Mouse (Mus musculus) E14TG2a.4 (cell line): ENCODE data around the gene Lgmn.

Source experiments
- H3K27me3 ChIP-seq: 2 replicates; pipeline ENCODE4 v1.6.1; 2014; ENCODE audit warnings: low read length, control low read depth; ENCODE audit not compliant: insufficient read depth
- H3K36me3 ChIP-seq: 2 replicates; pipeline ENCODE4 v1.6.1; 2014; ENCODE audit warnings: low read length, control low read depth; ENCODE audit not compliant: insufficient read depth
- H3K4me1 ChIP-seq: replicated peaks from 2 replicates; pipeline ENCODE4 v1.6.1; 2014; ENCODE audit warnings: low read depth, low read length, control low read depth
- H3K4me3 ChIP-seq: replicated peaks from 2 replicates; pipeline ENCODE4 v1.5.1; 2014; ENCODE audit warnings: mild to moderate bottlenecking, low read length
- H3K9me3 ChIP-seq: 2 replicates; pipeline ENCODE4 v1.6.1; 2014; ENCODE audit warnings: low read length, control low read depth
- CTCF ChIP-seq: conservative IDR thresholded peaks from 2 replicates; pipeline ENCODE4 v1.5.1; 2014; ENCODE audit warnings: low read length
- NANOG ChIP-seq: IDR thresholded peaks from 2 replicates; pipeline ENCODE4 v1.6.1; 2014; ENCODE audit warnings: borderline replicate concordance, low read length, mixed read lengths
- POU5F1 ChIP-seq: IDR thresholded peaks from 2 replicates; pipeline ENCODE4 v1.6.1; 2014; ENCODE audit warnings: low read length, borderline replicate concordance

Gene Lgmn

GRCm38 (mm10) chr12:102426285-102426684 lies 13.3 kb downstream of the Lgmn start:
- H3K4me3 ChIP-seq: no peak overlapping the region
- H3K36me3 ChIP-seq: no peaks in the 10 kb centered on the region; the same call in 1 of the 2 replicates
- peaks cover 26% of the 10 kb centered on the region for H3K4me1 ChIP-seq
- H3K9me3 ChIP-seq: no peaks in the 10 kb centered on the region
- H3K27me3 ChIP-seq: no peaks in the 10 kb centered on the region
- TF ChIP-seq NANOG: no peak
- TF ChIP-seq CTCF: no peak
- TF ChIP-seq POU5F1: no peak

- no peaks in the 10 kb centered on the region for H3K27me3 ChIP-seq
- peaks cover 31% of the 10 kb centered on the region for H3K4me1 ChIP-seq
- no peaks in the 10 kb centered on the region for H3K9me3 ChIP-seq
- H3K4me3 ChIP-seq: no peak overlapping the region
- TF ChIP-seq CTCF: no peak
- TF ChIP-seq POU5F1: no peak
- no peak for TF ChIP-seq NANOG
- no peaks in the 10 kb centered on the region; the same call in 1 of the 2 replicates for H3K36me3 ChIP-seq
These were observed 14.5 kb downstream of the Lgmn start for GRCm38 (mm10) chr12:102425048-102425578.

DNA sequence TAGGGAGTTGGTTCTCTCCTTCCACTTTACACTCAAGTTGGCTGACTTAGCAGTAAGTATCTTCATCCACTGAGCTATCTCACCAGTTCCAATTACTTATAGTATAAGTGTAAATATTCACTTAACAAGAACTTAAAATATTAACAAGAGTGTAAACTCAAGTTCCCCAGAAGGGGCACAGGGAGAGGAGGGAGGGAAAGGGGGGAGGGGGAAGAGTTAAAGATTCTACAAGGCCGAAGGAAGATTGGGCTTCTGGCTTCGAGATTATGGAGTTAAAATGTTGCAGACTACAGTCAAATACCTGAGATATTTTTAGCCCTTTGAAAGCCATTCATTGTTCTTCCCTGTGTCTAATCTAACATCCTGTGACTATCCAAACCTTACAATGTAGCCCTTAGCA lies 15.2 kb downstream of the Lgmn start:
- Histone ChIP-seq H3K9me3 (no peaks in the 10 kb centered on the region), H3K36me3 (no peaks in the 10 kb centered on the region; the same call in 1 of the 2 replicates), H3K4me3 (no peak overlapping the region), H3K27me3 (no peaks in the 10 kb centered on the region), H3K4me1 (peaks cover 37% of the 10 kb centered on the region)
- TF ChIP-seq POU5F1 (no peak), CTCF (no peak), NANOG (no peak)

GRCm38 (mm10) chr12:102423625-102424024 lies 16.0 kb downstream of the Lgmn start:
- Histone ChIP-seq H3K27me3 (no peaks in the 10 kb centered on the region), H3K4me1 (peaks cover 44% of the 10 kb centered on the region), H3K9me3 (no peaks in the 10 kb centered on the region)

DNA sequence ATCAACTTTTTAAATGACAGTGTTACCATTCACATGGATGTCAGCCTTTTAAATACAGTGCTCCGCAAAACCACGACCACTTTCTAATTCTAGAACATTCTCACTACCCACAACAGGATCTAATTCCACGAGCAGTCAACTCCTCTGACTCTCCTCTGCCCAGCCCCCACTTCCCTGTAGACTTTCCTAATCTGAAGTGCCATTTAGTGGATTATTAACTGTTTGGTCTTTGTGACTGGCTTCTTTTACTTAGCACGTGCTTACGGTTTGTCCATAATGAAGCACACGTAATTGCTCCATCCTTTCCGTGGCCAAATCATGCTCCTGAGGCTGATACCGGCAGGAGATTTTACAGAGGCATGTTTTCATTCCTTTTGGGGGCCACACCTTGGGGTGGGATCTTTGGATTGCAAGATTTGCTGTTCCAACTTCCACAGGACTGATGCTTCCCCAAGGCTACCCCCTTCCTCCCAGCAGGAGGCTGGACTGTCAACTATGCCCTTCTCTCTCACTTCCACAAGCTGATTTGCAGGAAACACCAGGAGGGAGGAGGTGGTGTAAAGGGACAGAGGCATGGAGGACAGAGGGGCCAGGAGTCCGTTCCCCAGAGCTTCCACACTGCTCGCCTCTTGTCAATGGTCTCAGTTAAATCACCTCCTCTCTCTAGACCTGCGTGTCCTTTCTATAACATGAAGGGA lies 16.8 kb downstream of the Lgmn start:
- no peak for TF ChIP-seq CTCF
- Histone ChIP-seq H3K4me3 (no peak overlapping the region), H3K9me3 (no peaks in the 10 kb centered on the region), H3K36me3 (no peaks in the 10 kb centered on the region; the same call in 1 of the 2 replicates), H3K27me3 (no peaks in the 10 kb centered on the region), H3K4me1 (peaks cover 49% of the 10 kb centered on the region)

More at GRCm38 (mm10) chr12:102423625-102424024, 16.0 kb downstream of the Lgmn start:
- no peak overlapping the region for H3K4me3 ChIP-seq
- no peaks in the 10 kb centered on the region; the same call in 1 of the 2 replicates for H3K36me3 ChIP-seq
- TF ChIP-seq NANOG (no peak), POU5F1 (no peak), CTCF (no peak)

DNA sequence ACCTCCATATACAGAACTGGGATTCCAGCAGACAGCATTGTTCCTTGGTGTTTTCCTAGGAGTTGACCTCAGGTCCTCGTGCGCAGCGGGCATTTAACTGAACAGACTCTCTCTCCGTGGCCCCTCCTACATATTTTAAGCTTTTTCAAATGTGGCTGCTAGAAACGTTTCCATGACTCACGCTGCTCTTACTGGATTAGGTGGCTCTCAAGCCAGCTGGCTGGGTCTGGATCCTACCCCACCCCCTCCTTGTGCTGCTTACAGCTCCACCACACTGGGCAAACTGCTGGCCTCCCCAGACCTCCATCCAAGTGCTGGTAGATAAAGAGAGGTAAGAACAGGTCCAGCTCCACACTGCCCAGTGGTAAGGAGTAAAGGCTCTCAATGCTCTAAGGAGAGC lies 17.5 kb downstream of the Lgmn start:
- TF ChIP-seq CTCF (no peak), NANOG (no peak), POU5F1 (no peak)
- Histone ChIP-seq H3K27me3 (no peaks in the 10 kb centered on the region), H3K4me3 (no peak overlapping the region), H3K4me1 (peaks cover 56% of the 10 kb centered on the region), H3K9me3 (no peaks in the 10 kb centered on the region), H3K36me3 (no peaks in the 10 kb centered on the region; the same call in 1 of the 2 replicates)

DNA sequence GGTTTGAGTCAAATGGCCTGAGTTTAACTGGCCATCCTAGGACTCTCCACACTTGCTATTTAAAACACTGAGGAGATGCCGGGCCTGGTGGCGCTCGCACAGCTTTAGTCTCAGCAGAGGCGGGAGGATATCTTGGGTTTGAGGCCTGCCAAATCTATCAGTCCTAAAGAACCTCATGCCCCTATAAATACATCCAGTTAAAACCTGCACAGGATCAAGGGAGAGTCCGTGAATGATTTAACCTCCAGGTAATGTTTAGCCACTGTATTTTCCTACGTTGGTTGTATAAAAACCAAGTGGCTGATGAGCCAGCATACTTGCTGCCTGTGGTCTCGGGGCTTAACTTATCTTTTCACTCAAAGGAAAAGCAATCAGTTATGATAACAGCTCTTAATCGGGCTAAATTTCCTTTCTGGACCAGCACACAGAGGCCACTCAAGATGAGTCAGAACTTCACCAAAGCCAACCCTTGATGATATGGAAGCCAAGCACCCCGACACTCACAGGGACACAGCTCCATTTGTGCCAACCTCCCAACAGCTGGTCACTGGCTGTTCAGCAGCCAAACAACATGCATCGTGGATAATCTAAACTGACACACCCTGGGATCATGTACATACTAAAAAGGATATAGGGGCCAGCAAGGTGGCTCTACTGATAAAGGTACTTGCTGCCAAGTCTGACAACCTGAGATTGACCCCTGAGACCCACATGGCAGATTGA lies 19.3 kb downstream of the Lgmn start:
- TF ChIP-seq CTCF: no peak
- no peak for TF ChIP-seq NANOG
- TF ChIP-seq POU5F1: no peak
- peaks cover 68% of the 10 kb centered on the region for H3K4me1 ChIP-seq
- no peak overlapping the region for H3K4me3 ChIP-seq
- no peaks in the 10 kb centered on the region for H3K9me3 ChIP-seq
- H3K36me3 ChIP-seq: no peaks in the 10 kb centered on the region; the same call in 1 of the 2 replicates
- no peaks in the 10 kb centered on the region for H3K27me3 ChIP-seq

- no peak overlapping the region for H3K4me3 ChIP-seq
- peaks cover 68% of the 10 kb centered on the region for H3K4me1 ChIP-seq
- H3K27me3 ChIP-seq: no peaks in the 10 kb centered on the region
- peaks cover 7% of the 10 kb centered on the region for H3K36me3 ChIP-seq
- TF ChIP-seq CTCF (no peak), POU5F1 (no peak), NANOG (no peak)
- no peaks in the 10 kb centered on the region for H3K9me3 ChIP-seq
These were observed 20.1 kb downstream of the Lgmn start for GRCm38 (mm10) chr12:102419544-102419943.
